Mouse (Mus musculus) thymus, postnatal 25 days (tissue): Measurements from ENCODE around the gene Kctd13.
"Not testable (repeated sequence)": the region's sequence is repeated elsewhere in the genome, so short reads cannot be mapped to it uniquely, and the experiment has no call there.

Experiments
- DNase-seq: peaks from one replicate; pipeline ENCODE4 v3.0.0; 2022

The Kctd13 gene

GRCm38 (mm10) chr7:126928384-126929037, at the start of gene Kctd13:
Gene Kctd13 (plus strand): TSS chr7:126928879.
- DNase-seq = peak; percentile 97

- DNase-seq = no peak
These were observed 47.6 kb upstream of the Kctd13 start for GRCm38 (mm10) chr7:126881040-126881439.

GRCm38 (mm10) chr7:126883731-126884181, 44.9 kb upstream of the Kctd13 start:
- DNase-seq = peak; percentile 54

GRCm38 (mm10) chr7:126884286-126885164, 44.2 kb upstream of the Kctd13 start, which contains the start of gene Taok2:
Gene Taok2 (minus strand): TSS chr7:126884703.
- peak; percentile 95 for DNase-seq

GRCm38 (mm10) chr7:126887281-126887680, 41.4 kb upstream of the Kctd13 start:
- DNase-seq = no peak

- DNase-seq = peak; percentile 40
These were observed 39.8 kb upstream of the Kctd13 start for GRCm38 (mm10) chr7:126888852-126889251.

- no peak for DNase-seq
These were observed 31.8 kb upstream of the Kctd13 start for GRCm38 (mm10) chr7:126896912-126897311.

GRCm38 (mm10) chr7:126897390-126898101, 31.1 kb upstream of the Kctd13 start:
- peak; percentile 27 for DNase-seq

GRCm38 (mm10) chr7:126898102-126898990, 30.3 kb upstream of the Kctd13 start:
- DNase-seq = peak; percentile 94

- DNase-seq = not testable (repeated sequence)
These were observed 28.9 kb upstream of the Kctd13 start for GRCm38 (mm10) chr7:126899781-126900180.

- DNase-seq = no peak
These were observed 23.1 kb upstream of the Kctd13 start for GRCm38 (mm10) chr7:126905590-126905989.

GRCm38 (mm10) chr7:126914844-126915243, 13.8 kb upstream of the Kctd13 start:
- DNase-seq = no peak

GRCm38 (mm10) chr7:126918356-126918755, 10.3 kb upstream of the Kctd13 start:
- not testable (repeated sequence) for DNase-seq

- DNase-seq = no peak
These were observed 8.7 kb upstream of the Kctd13 start for GRCm38 (mm10) chr7:126919973-126920372.

GRCm38 (mm10) chr7:126921563-126921962, 7.1 kb upstream of the Kctd13 start:
- DNase-seq = no peak

- no peak for DNase-seq
These were observed 6.0 kb upstream of the Kctd13 start, which contains the start of gene Tmem219 for GRCm38 (mm10) chr7:126922624-126923060. Gene Tmem219 (minus strand): TSS chr7:126922917.

- DNase-seq = no peak
These were observed 4.7 kb upstream of the Kctd13 start for GRCm38 (mm10) chr7:126923999-126924398.

- no peak for DNase-seq
These were observed 2.4 kb upstream of the Kctd13 start for GRCm38 (mm10) chr7:126926299-126926698.

GRCm38 (mm10) chr7:126929046-126929445, 367 bp downstream of the Kctd13 start:
- no peak for DNase-seq

GRCm38 (mm10) chr7:126932652-126933051, 4.0 kb downstream of the Kctd13 start:
- no peak for DNase-seq

- DNase-seq = no peak
These were observed 12.5 kb downstream of the Kctd13 start for GRCm38 (mm10) chr7:126941171-126941570.

- DNase-seq = no peak
These were observed 13.1 kb downstream of the Kctd13 start for GRCm38 (mm10) chr7:126941801-126942200.
